Mouse (Mus musculus) E14TG2a.4 (cell line): Measurements from ENCODE around the gene Nuf2.

Experiments
- CTCF ChIP-seq: conservative IDR thresholded peaks from 2 replicates; pipeline ENCODE4 v1.5.1; 2014; ENCODE audit warnings: low read length
- NANOG ChIP-seq: IDR thresholded peaks from 2 replicates; pipeline ENCODE4 v1.6.1; 2014; ENCODE audit warnings: borderline replicate concordance, low read length, mixed read lengths
- POU5F1 ChIP-seq: IDR thresholded peaks from 2 replicates; pipeline ENCODE4 v1.6.1; 2014; ENCODE audit warnings: low read length, borderline replicate concordance

GRCm38 (mm10) chr1:169467791-169468190 is 63.5 kb downstream of the Nuf2 start:
- TF ChIP-seq CTCF, result no peak
- TF ChIP-seq NANOG, result no peak
- no peak for TF ChIP-seq POU5F1
